In genomic region chr2:172860593-172860992, GRCm38 (mm10) we compare ENCODE assay signal across 23 mouse cellular contexts.
A peak's percentile ranks its signal among the peaks of the same experiment; 100 is the strongest.
DNase-seq lines count a peak whose midpoint lies in the region; ATAC-seq and TF ChIP-seq lines count a peak whose summit lies in the region.
"Had no signal": no experiment of that assay in that cellular context is flagged by ENCODE, and none has a peak within 500 bp of the region (broad histone marks: within the 10 kb centered on the region; RNA-seq: fewer than 3 reads in every experiment).

No protein-coding gene starts in this region.

- no peak for TF ChIP-seq CTCF in testis, adult 2 months (IDR thresholded peaks at IDR 0.05; ENCODE audit: control insufficient read depth, insufficient read depth, insufficient replicate concordance, low read depth, low read length)

- H3K9me3 ChIP-seq in heart, embryonic 12.5 days (replicated peaks), result peaks cover 7% of the 10 kb centered on the region; the same call in 1 of the 2 replicates
- H3K9me3 ChIP-seq: embryonic facial prominence, embryonic 15.5 days had no signal

- ATAC-seq in heart, embryonic 12.5 days (ENCODE audit: insufficient number of reproducible peaks, low FRiP score), result no peak
- ATAC-seq: CD4-positive, CD25-positive, alpha-beta regulatory T cell, adult 4 months; forebrain, embryonic 14.5 days; forebrain, postnatal 0 days; hindbrain, postnatal 0 days; inflammation-experienced regulatory T-cells, adult 6 months; intestine, embryonic 16.5 days had no signal

- H3K36me3 ChIP-seq in heart, embryonic 12.5 days, result no peaks in the 10 kb centered on the region
- no peaks in the 10 kb centered on the region for H3K36me3 ChIP-seq in testis, adult 2 months (ENCODE audit: control insufficient read depth, insufficient read depth, low read length)
- H3K36me3 ChIP-seq: embryonic facial prominence, embryonic 15.5 days had no signal

- H3K4me2 ChIP-seq in heart, embryonic 12.5 days, result no peak overlapping the region
- H3K4me2 ChIP-seq: embryonic facial prominence, embryonic 12.5 days; embryonic facial prominence, embryonic 15.5 days; hindbrain, embryonic 14.5 days had no signal

- WGBS in heart, embryonic 12.5 days, result 78% methylated on average over 8 of the region's 8 CpGs

- 0 out of 2 replicates have a peak overlapping the region, but pooled peaks have one; percentile 2 for H3K27ac ChIP-seq in heart, embryonic 12.5 days (ENCODE audit: poor library complexity, severe bottlenecking)
- H3K27ac ChIP-seq in testis, adult 2 months (ENCODE audit: control insufficient read depth, insufficient read depth, low read depth, low read length), result no peak overlapping the region
- H3K27ac ChIP-seq: embryonic facial prominence, embryonic 12.5 days; embryonic facial prominence, embryonic 15.5 days; gastrocnemius, adult 2 months; hindbrain, embryonic 14.5 days; hindbrain, postnatal 0 days had no signal

- no peak overlapping the region for H3K9ac ChIP-seq in heart, embryonic 12.5 days
- H3K9ac ChIP-seq: embryonic facial prominence, embryonic 12.5 days; embryonic facial prominence, embryonic 15.5 days; forebrain, postnatal 0 days; hindbrain, embryonic 14.5 days had no signal

- peaks cover 69% of the 10 kb centered on the region for H3K4me1 ChIP-seq in heart, embryonic 12.5 days (replicated peaks)
- peaks cover 21% of the 10 kb centered on the region for H3K4me1 ChIP-seq in testis, adult 2 months (ENCODE audit: control insufficient read depth, insufficient read depth, low read length)

- H3K27me3 ChIP-seq in heart, embryonic 12.5 days (replicated peaks), result no peaks in the 10 kb centered on the region
- no peaks in the 10 kb centered on the region for H3K27me3 ChIP-seq in testis, adult 2 months (ENCODE audit: control insufficient read depth, insufficient read depth, low read length)
- H3K27me3 ChIP-seq: embryonic facial prominence, embryonic 12.5 days; embryonic facial prominence, embryonic 15.5 days had no signal

- no peak overlapping the region for H3K4me3 ChIP-seq in heart, embryonic 12.5 days
- peak overlapping the region; percentile 83 for H3K4me3 ChIP-seq in testis, adult 2 months (ENCODE audit: control insufficient read depth, low read depth, low read length)
- H3K4me3 ChIP-seq: embryonic facial prominence, embryonic 12.5 days; embryonic facial prominence, embryonic 15.5 days; gastrocnemius, adult 2 months had no signal

- no peak for TF ChIP-seq POLR2A in testis, adult 2 months (IDR thresholded peaks at IDR 0.05; ENCODE audit: control insufficient read depth, low read depth, low read length)

- DNase-seq in heart, adult 18-20 months, result no peak
- DNase-seq in testis, postnatal 14 days (ENCODE audit: low spot score), result no peak
- DNase-seq in ZHBTc4 (ENCODE audit: low read depth, low spot score), result peak; percentile 42
- DNase-seq in kidney, adult 9 months, result no peak
- DNase-seq: cerebellum, adult 18-20 months; cerebellum, adult 9-10 months; cerebellum, postnatal 25 days; forebrain, postnatal 0 days; gastrocnemius, adult 2 months; gastrocnemius, postnatal 14 days; heart, adult 11 months; heart, postnatal 36 days; kidney, adult 18-20 months had no signal
